Mouse (Mus musculus): Measurements from ENCODE around the gene Krt24. TPM values are rescaled to one million over a fixed set of nuclear protein-coding genes. Genes with fewer than 3 reads are reported as not detected.
A peak's percentile ranks its signal among the peaks of the same experiment; 100 is the strongest.

Gene Krt24
- not detected in 2 replicates for polyA plus RNA-seq (2016; fragmentation: Nextera tagmentation; extraction: Ambion mirVana)

- no peak within 1 kb of the TSS for H3K27ac ChIP-seq
- no peaks in the 10 kb centered on the region for H3K36me3 ChIP-seq (replicated peaks)
- DNase-seq (ENCODE audit: extremely low spot score, low spot score), result no peak
- peaks cover 4% of the 10 kb centered on the region; the same call in 1 of the 2 replicates for H3K4me1 ChIP-seq
- no peaks in the 10 kb centered on the region for H3K27me3 ChIP-seq (ENCODE audit: poor library complexity, severe bottlenecking)
- no peak within 1 kb of the TSS for H3K4me3 ChIP-seq
- 55% methylated on average over 11 of the region's 11 CpGs for WGBS
- H3K9me3 ChIP-seq, result no peaks in the 10 kb centered on the region
Measured at GRCm38 (mm10) chr11:99284833-99285312, at the start of gene Krt24. Krt24 (minus strand) TSS chr11:99285262.

GRCm38 (mm10) chr11:99333426-99333825, 48.4 kb upstream of the Krt24 start:
- no peak overlapping the region for H3K4me3 ChIP-seq
- no peaks in the 10 kb centered on the region for H3K27me3 ChIP-seq (ENCODE audit: poor library complexity, severe bottlenecking)
- no peak for DNase-seq (ENCODE audit: extremely low spot score, low spot score)
- no peaks in the 10 kb centered on the region for H3K4me1 ChIP-seq
- H3K9me3 ChIP-seq, result no peaks in the 10 kb centered on the region
- no peak overlapping the region for H3K27ac ChIP-seq
- no peaks in the 10 kb centered on the region for H3K36me3 ChIP-seq (replicated peaks)
- WGBS, result 82% methylated on average over 13 of the region's 13 CpGs

GRCm38 (mm10) chr11:99329655-99330054, 44.6 kb upstream of the Krt24 start:
- no peaks in the 10 kb centered on the region for H3K4me1 ChIP-seq
- 70% methylated on average over 2 of the region's 2 CpGs for WGBS

DNA sequence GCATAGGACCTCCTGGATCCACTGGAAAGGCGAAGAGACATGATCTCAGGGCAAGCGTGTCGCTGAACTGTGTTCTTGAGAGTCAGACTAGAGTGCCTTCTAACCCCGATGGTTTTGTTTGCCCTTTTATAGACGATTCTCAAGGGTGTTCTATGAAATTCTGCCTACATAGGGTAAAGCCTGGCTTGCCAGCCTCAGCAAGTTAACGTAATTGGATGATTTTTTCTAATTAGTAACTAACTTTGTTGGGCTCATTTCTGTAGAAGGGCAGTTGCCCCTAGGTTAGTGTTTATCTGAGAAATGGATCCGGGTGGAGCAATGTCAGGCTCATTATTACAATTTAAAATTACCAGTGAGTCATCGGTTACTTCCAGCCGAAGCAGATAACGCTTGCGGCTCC, 37.8 kb upstream of the Krt24 start, which contains the start of gene Krt25:
Gene Krt25, minus strand, starts transcription at position 101 of the 400 bp plus-strand sequence.
- Histone ChIP-seq H3K27ac (no peak within 1 kb of the TSS), H3K4me1 (no peaks in the 10 kb centered on the region), H3K4me3 (no peak within 1 kb of the TSS), H3K27me3 (ENCODE audit: poor library complexity, severe bottlenecking) (no peaks in the 10 kb centered on the region), H3K36me3 (replicated peaks) (no peaks in the 10 kb centered on the region), H3K9me3 (no peaks in the 10 kb centered on the region)
- 93% methylated on average over 11 of the region's 11 CpGs for WGBS
- DNase-seq (ENCODE audit: extremely low spot score, low spot score), result no peak

More at GRCm38 (mm10) chr11:99329655-99330054, 44.6 kb upstream of the Krt24 start:
- no peaks in the 10 kb centered on the region for H3K36me3 ChIP-seq (replicated peaks)
- H3K27me3 ChIP-seq (ENCODE audit: poor library complexity, severe bottlenecking), result no peaks in the 10 kb centered on the region
- H3K27ac ChIP-seq, result no peak overlapping the region
- H3K9me3 ChIP-seq, result no peaks in the 10 kb centered on the region
- H3K4me3 ChIP-seq, result no peak overlapping the region
- no peak for DNase-seq (ENCODE audit: extremely low spot score, low spot score)

DNA sequence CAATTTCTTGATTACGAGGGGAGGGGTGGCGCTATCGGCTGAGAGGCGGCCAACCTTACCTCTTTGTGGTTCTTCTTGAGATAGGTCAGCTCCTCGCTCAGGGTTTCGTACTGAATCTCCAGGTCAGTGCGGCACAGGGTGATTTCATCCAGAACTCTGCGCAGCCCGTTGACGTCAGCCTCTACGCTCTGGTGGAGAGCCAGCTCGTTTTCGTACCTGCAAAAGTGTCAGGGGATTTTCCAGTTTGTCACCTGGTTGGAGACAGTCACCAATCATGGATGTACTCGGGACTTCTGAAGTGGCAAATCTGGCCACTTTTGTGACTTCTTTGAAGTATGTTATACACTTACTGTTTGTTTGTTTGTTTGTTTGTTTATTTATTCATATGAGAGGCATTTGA, 36.0 kb upstream of the Krt24 start:
- DNase-seq (ENCODE audit: extremely low spot score, low spot score), result no peak
- Histone ChIP-seq H3K4me3 (no peak overlapping the region), H3K9me3 (no peaks in the 10 kb centered on the region), H3K27me3 (ENCODE audit: poor library complexity, severe bottlenecking) (no peaks in the 10 kb centered on the region), H3K36me3 (replicated peaks) (no peaks in the 10 kb centered on the region), H3K4me1 (no peaks in the 10 kb centered on the region), H3K27ac (no peak overlapping the region)
- 92% methylated on average over 14 of the region's 14 CpGs for WGBS

GRCm38 (mm10) chr11:99319127-99319526, 34.1 kb upstream of the Krt24 start:
- Histone ChIP-seq H3K9me3 (no peaks in the 10 kb centered on the region), H3K27ac (no peak overlapping the region), H3K36me3 (replicated peaks) (no peaks in the 10 kb centered on the region), H3K4me3 (no peak overlapping the region), H3K4me1 (no peaks in the 10 kb centered on the region), H3K27me3 (ENCODE audit: poor library complexity, severe bottlenecking) (no peaks in the 10 kb centered on the region)
- DNase-seq (ENCODE audit: extremely low spot score, low spot score), result no peak
- WGBS, result 88% methylated on average over 9 of the region's 9 CpGs

DNA sequence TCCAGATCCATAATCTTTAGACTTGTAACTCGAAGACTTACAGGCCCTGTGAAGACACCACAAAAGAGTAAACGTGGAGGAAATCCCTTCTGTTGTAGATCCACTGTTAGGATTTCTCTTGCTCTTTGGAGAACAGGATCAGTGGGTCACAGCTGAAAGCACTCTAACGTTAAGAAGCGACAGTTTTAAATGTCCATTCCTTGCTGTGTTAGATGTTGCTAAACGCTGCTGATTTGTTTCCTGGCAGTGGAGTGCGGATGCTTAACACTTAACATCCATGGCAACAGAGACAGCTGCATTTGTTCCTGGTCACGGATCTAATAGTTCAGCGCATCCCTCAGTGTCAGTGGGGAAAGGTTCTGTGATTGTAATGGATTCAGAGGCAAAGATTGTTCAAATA, 31.5 kb upstream of the Krt24 start:
- H3K9me3 ChIP-seq, result no peaks in the 10 kb centered on the region
- no peak for DNase-seq (ENCODE audit: extremely low spot score, low spot score)
- H3K4me1 ChIP-seq, result no peaks in the 10 kb centered on the region
- WGBS, result 78% methylated on average over 8 of the region's 8 CpGs
- no peaks in the 10 kb centered on the region for H3K36me3 ChIP-seq (replicated peaks)
- no peak overlapping the region for H3K4me3 ChIP-seq
- no peak overlapping the region for H3K27ac ChIP-seq
- no peaks in the 10 kb centered on the region for H3K27me3 ChIP-seq (ENCODE audit: poor library complexity, severe bottlenecking)

DNA sequence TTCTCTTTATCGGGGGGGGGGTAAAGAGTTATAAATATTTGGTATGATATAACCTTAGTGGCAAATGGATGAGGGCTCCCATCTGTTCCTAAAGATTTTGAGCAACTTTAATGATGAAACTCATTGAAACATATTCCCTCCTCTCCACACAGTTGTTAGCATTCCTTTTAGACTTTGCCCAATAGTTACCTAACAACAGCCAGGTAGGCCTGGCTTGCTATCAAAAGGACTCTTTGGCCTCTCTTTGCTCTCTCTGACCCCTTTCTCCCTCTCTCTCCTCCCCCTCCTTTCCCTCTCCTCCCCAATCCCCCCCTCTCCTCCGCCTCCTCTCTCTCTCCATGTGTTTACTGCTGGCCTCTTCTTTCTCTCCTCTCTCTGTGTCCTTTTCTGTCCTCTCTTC, 29.5 kb upstream of the Krt24 start:
- Histone ChIP-seq H3K27me3 (ENCODE audit: poor library complexity, severe bottlenecking) (no peaks in the 10 kb centered on the region), H3K4me1 (no peaks in the 10 kb centered on the region), H3K9me3 (no peaks in the 10 kb centered on the region), H3K4me3 (no peak overlapping the region), H3K36me3 (replicated peaks) (no peaks in the 10 kb centered on the region), H3K27ac (no peak overlapping the region)
- DNase-seq (ENCODE audit: extremely low spot score, low spot score), result no peak
- WGBS, result 89% methylated on average over 2 of the region's 2 CpGs

DNA sequence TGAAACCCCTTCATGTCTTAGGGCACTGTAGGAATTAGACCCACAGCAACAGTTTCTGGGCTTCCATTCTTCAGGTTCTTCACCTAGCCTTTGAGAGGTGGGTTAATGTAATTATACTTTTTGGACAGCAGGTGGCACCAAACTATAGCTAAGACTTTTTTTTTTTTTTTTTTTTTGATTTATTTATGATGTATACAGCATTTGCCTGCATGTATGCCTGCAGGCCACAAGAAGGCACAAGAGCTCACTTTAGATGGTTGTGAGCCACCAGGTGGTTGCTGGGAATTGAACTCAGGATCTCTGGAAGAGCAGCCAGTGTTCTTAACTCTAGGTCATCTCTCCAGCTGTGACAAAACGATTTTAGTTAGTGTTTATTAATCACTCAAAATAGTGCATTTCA, 25.8 kb upstream of the Krt24 start:
- Histone ChIP-seq H3K4me3 (no peak overlapping the region), H3K4me1 (no peaks in the 10 kb centered on the region), H3K27ac (no peak overlapping the region), H3K27me3 (ENCODE audit: poor library complexity, severe bottlenecking) (no peaks in the 10 kb centered on the region), H3K9me3 (no peaks in the 10 kb centered on the region), H3K36me3 (replicated peaks) (no peaks in the 10 kb centered on the region)
- 84% methylated on average over 1 of the region's 1 CpGs for WGBS
- no peak for DNase-seq (ENCODE audit: extremely low spot score, low spot score)

DNA sequence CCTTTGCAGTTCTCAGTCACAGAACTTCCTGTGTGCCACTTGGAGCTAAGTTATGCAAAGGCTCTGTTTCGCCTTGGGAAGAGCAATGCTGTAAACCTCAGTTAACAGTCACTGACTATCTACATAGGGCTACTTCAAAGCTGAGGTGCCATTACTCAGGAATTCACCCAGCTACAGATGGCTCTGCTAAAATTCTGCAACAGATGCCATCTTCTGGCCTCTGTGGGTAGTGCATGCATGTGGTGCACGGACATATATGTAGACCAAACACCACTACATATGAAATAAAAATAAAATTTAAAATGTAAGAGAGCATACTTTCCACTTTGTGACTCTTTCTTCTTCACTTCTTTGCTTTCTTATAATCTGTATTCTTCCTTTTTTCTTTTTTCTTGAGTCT, 22.5 kb upstream of the Krt24 start:
- Histone ChIP-seq H3K27ac (no peak overlapping the region), H3K9me3 (0 out of 2 replicates have a peak, but pooled peaks cover 2% of the 10 kb centered on the region), H3K27me3 (ENCODE audit: poor library complexity, severe bottlenecking) (no peaks in the 10 kb centered on the region), H3K36me3 (replicated peaks) (no peaks in the 10 kb centered on the region), H3K4me3 (no peak overlapping the region), H3K4me1 (no peaks in the 10 kb centered on the region)
- peak; percentile 53 for DNase-seq (ENCODE audit: extremely low spot score, low spot score)
- 50% methylated on average over 2 of the region's 2 CpGs for WGBS

DNA sequence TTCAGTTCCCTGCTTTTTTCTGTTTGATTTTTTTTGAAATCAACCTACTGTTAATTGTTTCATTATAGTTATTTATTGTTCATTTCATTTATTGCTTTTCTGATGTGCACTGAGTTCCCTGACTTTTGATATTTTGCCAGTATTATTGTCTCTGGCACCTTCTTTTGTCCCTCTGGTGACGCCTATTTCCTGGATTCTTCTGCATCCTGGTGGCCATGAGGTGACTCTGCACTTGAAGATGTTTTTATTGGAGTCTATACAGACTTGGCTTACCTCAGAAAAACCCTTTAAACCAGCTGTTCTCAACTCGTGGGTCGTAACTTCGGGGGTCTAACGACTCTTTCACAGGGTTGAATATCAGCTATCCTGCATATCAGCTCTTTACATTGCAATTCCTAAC, 10.0 kb upstream of the Krt24 start:
- H3K27ac ChIP-seq, result no peak overlapping the region
- H3K4me3 ChIP-seq, result no peak overlapping the region
- no peaks in the 10 kb centered on the region for H3K36me3 ChIP-seq (replicated peaks)
- H3K4me1 ChIP-seq, result no peaks in the 10 kb centered on the region
- 72% methylated on average over 5 of the region's 5 CpGs for WGBS
- H3K27me3 ChIP-seq (ENCODE audit: poor library complexity, severe bottlenecking), result no peaks in the 10 kb centered on the region
- no peak for DNase-seq (ENCODE audit: extremely low spot score, low spot score)
- H3K9me3 ChIP-seq, result no peaks in the 10 kb centered on the region

- no peak overlapping the region for H3K4me3 ChIP-seq
- no peak overlapping the region for H3K27ac ChIP-seq
- peak; percentile 23 for DNase-seq (ENCODE audit: extremely low spot score, low spot score)
- WGBS, result 65% methylated on average over 5 of the region's 5 CpGs
- H3K36me3 ChIP-seq (replicated peaks), result no peaks in the 10 kb centered on the region
- H3K27me3 ChIP-seq (ENCODE audit: poor library complexity, severe bottlenecking), result no peaks in the 10 kb centered on the region
- no peaks in the 10 kb centered on the region for H3K4me1 ChIP-seq
- H3K9me3 ChIP-seq, result no peaks in the 10 kb centered on the region
Measured at GRCm38 (mm10) chr11:99292846-99293245, 7.8 kb upstream of the Krt24 start.

GRCm38 (mm10) chr11:99284011-99284410, 1.1 kb downstream of the Krt24 start:
- no peaks in the 10 kb centered on the region for H3K36me3 ChIP-seq (replicated peaks)
- H3K4me1 ChIP-seq, result peaks cover 4% of the 10 kb centered on the region; the same call in 1 of the 2 replicates
- no peak for DNase-seq (ENCODE audit: extremely low spot score, low spot score)
- no peaks in the 10 kb centered on the region for H3K9me3 ChIP-seq
- 85% methylated on average over 5 of the region's 5 CpGs for WGBS
- no peaks in the 10 kb centered on the region for H3K27me3 ChIP-seq (ENCODE audit: poor library complexity, severe bottlenecking)
- H3K4me3 ChIP-seq, result no peak overlapping the region
- no peak overlapping the region for H3K27ac ChIP-seq

GRCm38 (mm10) chr11:99283334-99283733, 1.7 kb downstream of the Krt24 start:
- no peak for DNase-seq (ENCODE audit: extremely low spot score, low spot score)
- Histone ChIP-seq H3K27me3 (ENCODE audit: poor library complexity, severe bottlenecking) (no peaks in the 10 kb centered on the region), H3K4me3 (no peak overlapping the region), H3K4me1 (peaks cover 4% of the 10 kb centered on the region; the same call in 1 of the 2 replicates), H3K9me3 (no peaks in the 10 kb centered on the region), H3K36me3 (replicated peaks) (no peaks in the 10 kb centered on the region), H3K27ac (no peak overlapping the region)
- 56% methylated on average over 4 of the region's 4 CpGs for WGBS
